Mouse (Mus musculus) brain, embryonic 14.5 days (tissue): ENCODE measurements around the gene Pik3ca.

Source experiments
- CTCF ChIP-seq: fragments of 200-500 bp; IDR thresholded peaks from 2 replicates; pipeline ENCODE4 v1.5.1; 2012; ENCODE audit warnings: inconsistent platforms, mild to moderate bottlenecking, moderate library complexity, borderline replicate concordance; ENCODE audit not compliant: insufficient read depth, insufficient read length; ENCODE audit errors: extremely low read depth
- POLR2A ChIP-seq: fragments of 200-500 bp; IDR thresholded peaks from 2 replicates; pipeline ENCODE4 v1.6.1; 2012; ENCODE audit warnings: mild to moderate bottlenecking, inconsistent platforms, borderline replicate concordance; ENCODE audit not compliant: poor library complexity, insufficient read depth, insufficient read length, severe bottlenecking; ENCODE audit errors: extremely low read depth

- TF ChIP-seq CTCF (no peak), POLR2A (no peak)
Observed at GRCm38 (mm10) chr3:32367516-32367915, 30.0 kb upstream of the Pik3ca start.
